Comparison of ENCODE assay signal across 9 mouse cellular contexts in the genomic region with DNA sequence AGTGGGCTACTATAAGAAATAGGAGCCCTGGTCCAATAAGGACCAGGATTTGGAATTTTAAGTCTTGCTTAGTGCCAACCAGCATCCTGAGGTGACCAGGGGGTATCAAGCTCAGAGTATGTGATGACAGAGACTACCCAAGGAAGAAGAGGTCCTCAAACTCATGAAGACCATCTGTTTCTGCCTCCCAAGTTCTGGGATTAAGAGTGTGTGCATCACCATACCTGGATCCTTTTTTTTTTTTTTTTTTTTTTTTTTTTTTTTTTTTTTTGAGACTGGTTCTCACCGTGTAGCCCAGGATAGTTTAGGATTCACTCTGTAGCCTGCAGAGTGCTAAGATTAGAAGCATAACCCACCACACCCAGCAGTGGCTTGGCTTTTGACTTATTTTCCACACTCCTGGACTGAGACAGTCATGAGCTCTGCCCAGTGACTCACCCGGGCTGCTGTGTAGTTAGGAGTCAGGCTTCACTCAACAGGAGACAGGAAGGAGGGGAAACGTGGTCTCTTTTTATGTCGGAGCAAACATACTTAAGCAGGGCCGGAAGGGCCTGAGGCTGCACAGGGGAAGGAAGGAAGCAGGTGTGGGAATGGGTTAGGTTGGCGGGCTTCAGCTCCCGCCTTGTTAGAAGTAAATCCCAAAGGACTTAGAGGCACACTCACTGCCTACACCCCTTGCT. TPM values are rescaled to one million over a fixed set of nuclear protein-coding genes. Genes with fewer than 3 reads are reported as not detected.
DNase-seq lines count a peak whose midpoint lies in the region; ATAC-seq and TF ChIP-seq lines count a peak whose summit lies in the region.
"Had no signal": no experiment of that assay in that cellular context is flagged by ENCODE, and none has a peak within 500 bp of the region (broad histone marks: within the 10 kb centered on the region; RNA-seq: fewer than 3 reads in every experiment).

No protein-coding gene starts in this region.

- no peaks in the 10 kb centered on the region for H3K79me3 ChIP-seq in C2C12 (ENCODE audit: low read depth)

- no peaks in the 10 kb centered on the region for H3K27me3 ChIP-seq in C2C12 (ENCODE audit: control insufficient read depth, insufficient read depth, insufficient read length)
- no peaks in the 10 kb centered on the region for H3K27me3 ChIP-seq in midbrain, postnatal 0 days (ENCODE audit: insufficient read depth, low read length)

- no peaks in the 10 kb centered on the region for H3K36me3 ChIP-seq in C2C12 (ENCODE audit: control insufficient read depth, insufficient read depth)
- no peaks in the 10 kb centered on the region for H3K36me3 ChIP-seq in midbrain, postnatal 0 days (ENCODE audit: insufficient read depth, low read length)

- TF ChIP-seq CTCF in C2C12 (IDR thresholded peaks at IDR 0.05; ENCODE audit: control insufficient read depth, insufficient read depth, insufficient read length), result no peak
- no peak for TF ChIP-seq CTCF in midbrain, postnatal 0 days (IDR thresholded peaks at IDR 0.05)

- H3K27ac ChIP-seq in midbrain, postnatal 0 days (ENCODE audit: low read depth, low read length), result no peak overlapping the region
- H3K27ac ChIP-seq: left cerebral cortex, adult 2 months had no signal

- H3K9me3 ChIP-seq in midbrain, postnatal 0 days (ENCODE audit: low read length), result no peaks in the 10 kb centered on the region

- DNase-seq in 3T3-L1 (ENCODE audit: low read depth, low spot score), result peak; percentile 92
- DNase-seq in heart, adult 9 months (ENCODE audit: low spot score in 2 of 2), result peak; percentile 77 to 85
- DNase-seq in kidney, postnatal 36 days, result peak; percentile 43 to 71
- no peak for DNase-seq in layer of hippocampus, postnatal 36 days
- DNase-seq in midbrain, postnatal 0 days (ENCODE audit: low spot score), result no peak
- DNase-seq in layer of hippocampus, postnatal 14 days (ENCODE audit: low spot score in 2 of 2), result no peak

- no peak overlapping the region for H3K9ac ChIP-seq in midbrain, postnatal 0 days (replicated peaks; ENCODE audit: low read length, poor library complexity, severe bottlenecking)

- no peaks in the 10 kb centered on the region for H3K79me2 ChIP-seq in C2C12 (ENCODE audit: control insufficient read depth, insufficient read depth)

- no peak for ATAC-seq in midbrain, postnatal 0 days (ENCODE audit: low FRiP score)

- no peak overlapping the region for H3K4me2 ChIP-seq in midbrain, postnatal 0 days (ENCODE audit: low read depth, low read length, poor library complexity, severe bottlenecking)

- 75% methylated on average over 7 of the region's 7 CpGs for WGBS in midbrain, postnatal 0 days

- peak overlapping the region; percentile 2 for H3ac ChIP-seq in C2C12 (ENCODE audit: control insufficient read depth, insufficient read length, low read depth)

- H3K4me1 ChIP-seq in midbrain, postnatal 0 days (ENCODE audit: insufficient read depth, low read length), result no peaks in the 10 kb centered on the region

- no peak overlapping the region for H3K4me3 ChIP-seq in C2C12 (ENCODE audit: insufficient read depth, poor library complexity, severe bottlenecking)
- no peak overlapping the region for H3K4me3 ChIP-seq in midbrain, postnatal 0 days (ENCODE audit: low read depth, low read length)
- H3K4me3 ChIP-seq: left cerebral cortex, adult 2 months had no signal

TF ChIP-seq in C2C12, 6 proteins besides CTCF, POLR2A, EP300 and RAD21:
- TF ChIP-seq MYOG (IDR thresholded peaks at IDR 0.05; ENCODE audit: control insufficient read depth, extremely low read depth, insufficient read length) (no peak), MAX (IDR thresholded peaks at IDR 0.05) (peak; percentile 85), FOSL1 (IDR thresholded peaks at IDR 0.05; ENCODE audit: insufficient read depth, low read length, poor library complexity, severe bottlenecking) (peak; percentile 64), CEBPB (IDR thresholded peaks at IDR 0.05; ENCODE audit: low read depth) (no peak), MYOD1 (IDR thresholded peaks at IDR 0.05; ENCODE audit: control insufficient read depth, insufficient read length, low read depth) (peak; percentile 71)

RNA-seq across cellular contexts. Expression of gene Bok, which starts 5.4 kb away (rescaled TPM):
- 219 TPM for polyA plus RNA-seq in C2C12 (2012; fragmentation: generic; extraction: Trizol)
- total RNA-seq in layer of hippocampus, postnatal 36 days (2021), result 10 to 100 TPM; 64.5 to 79.7 TPM
- 99.4 and 108 TPM in 2 replicates for total RNA-seq in midbrain, postnatal 0 days (2014; rRNA removed)
- 95.4 and 96.6 TPM in 2 replicates for polyA plus RNA-seq in midbrain, postnatal 0 days (2015; fragmentation: Nextera tagmentation; extraction: Ambion mirVana)
- 10 to 100 TPM; 85.2 to 95.5 TPM for total RNA-seq in layer of hippocampus, postnatal 14 days (2021)
- total RNA-seq: neutrophil, adult 5-6 weeks had no signal

RNA-seq across cellular contexts. Expression of gene Stk25, which starts 21.6 kb away (rescaled TPM):
- 57.6 TPM for polyA plus RNA-seq in C2C12 (2012; fragmentation: generic; extraction: Trizol)
- 100 to 1,000 TPM; 397 to 399 TPM for total RNA-seq in layer of hippocampus, postnatal 36 days (2021)
- 301 and 335 TPM in 2 replicates for total RNA-seq in midbrain, postnatal 0 days (2014; rRNA removed)
- polyA plus RNA-seq in midbrain, postnatal 0 days (2015; fragmentation: Nextera tagmentation; extraction: Ambion mirVana), result 362 and 412 TPM in 2 replicates
- total RNA-seq in layer of hippocampus, postnatal 14 days (2021), result 100 to 1,000 TPM; 389 to 405 TPM

Comparison
In these comparisons a context has a peak if more than half of its experiments do, and no peak if none do; other contexts are left out.
1. DNase-seq: peak in 3T3-L1 (single experiment), heart, adult 9 months (2 of 2) and kidney, postnatal 36 days (2 of 2); none in layer of hippocampus, postnatal 36 days (0 of 2), midbrain, postnatal 0 days (single experiment) and layer of hippocampus, postnatal 14 days (0 of 2).